Mouse (Mus musculus): ENCODE results near the gene Gdpgp1.

Gdpgp1 gene

GRCm38 (mm10) chr7:80232489-80233029, at the start of gene Gdpgp1, which contains the start of gene Cib1:
Gdpgp1 (plus strand) TSS chr7:80232865.
Cib1 (minus strand) TSS chr7:80232813.
- DNase-seq (ENCODE audit: low read depth, low spot score), result peak; percentile 97

GRCm38 (mm10) chr7:80183466-80183865, 49.2 kb upstream of the Gdpgp1 start:
- DNase-seq (ENCODE audit: low read depth, low spot score), result no peak

GRCm38 (mm10) chr7:80183969-80184368, 48.7 kb upstream of the Gdpgp1 start:
- no peak for DNase-seq (ENCODE audit: low read depth, low spot score)

GRCm38 (mm10) chr7:80184551-80184950, 48.1 kb upstream of the Gdpgp1 start:
- no peak for DNase-seq (ENCODE audit: low read depth, low spot score)

- DNase-seq (ENCODE audit: low read depth, low spot score), result no peak
Measured at GRCm38 (mm10) chr7:80184968-80185367, 47.7 kb upstream of the Gdpgp1 start.

- DNase-seq (ENCODE audit: low read depth, low spot score), result peak; percentile 93
Measured at GRCm38 (mm10) chr7:80186021-80186420, 46.6 kb upstream of the Gdpgp1 start.

- peak; percentile 96 for DNase-seq (ENCODE audit: low read depth, low spot score)
Measured at GRCm38 (mm10) chr7:80186531-80187296, 46.0 kb upstream of the Gdpgp1 start, which contains the start of gene Sema4b. Sema4b (plus strand) TSS chr7:80186841.

GRCm38 (mm10) chr7:80187501-80187900, 45.2 kb upstream of the Gdpgp1 start:
- no peak for DNase-seq (ENCODE audit: low read depth, low spot score)

- DNase-seq (ENCODE audit: low read depth, low spot score), result peak; percentile 99
Measured at GRCm38 (mm10) chr7:80188579-80189125, 44.0 kb upstream of the Gdpgp1 start.

- DNase-seq (ENCODE audit: low read depth, low spot score), result peak; percentile 89
Measured at GRCm38 (mm10) chr7:80189147-80189933, 43.3 kb upstream of the Gdpgp1 start.

GRCm38 (mm10) chr7:80191455-80191854, 41.2 kb upstream of the Gdpgp1 start:
- DNase-seq (ENCODE audit: low read depth, low spot score), result peak; percentile 48

- DNase-seq (ENCODE audit: low read depth, low spot score), result peak; percentile 94
Measured at GRCm38 (mm10) chr7:80192226-80193061, 40.2 kb upstream of the Gdpgp1 start.

- peak; percentile 9 for DNase-seq (ENCODE audit: low read depth, low spot score)
Measured at GRCm38 (mm10) chr7:80193941-80194739, 38.5 kb upstream of the Gdpgp1 start.

- DNase-seq (ENCODE audit: low read depth, low spot score), result no peak
Measured at GRCm38 (mm10) chr7:80195146-80195545, 37.5 kb upstream of the Gdpgp1 start.

- DNase-seq (ENCODE audit: low read depth, low spot score), result no peak
Measured at GRCm38 (mm10) chr7:80195576-80196263, 36.9 kb upstream of the Gdpgp1 start.

- peak; percentile 44 for DNase-seq (ENCODE audit: low read depth, low spot score)
Measured at GRCm38 (mm10) chr7:80197371-80197770, 35.3 kb upstream of the Gdpgp1 start.

GRCm38 (mm10) chr7:80197941-80198778, 34.5 kb upstream of the Gdpgp1 start:
- DNase-seq (ENCODE audit: low read depth, low spot score), result peak; percentile 93

- no peak for DNase-seq (ENCODE audit: low read depth, low spot score)
Measured at GRCm38 (mm10) chr7:80198863-80199262, 33.8 kb upstream of the Gdpgp1 start.

GRCm38 (mm10) chr7:80199286-80199685, 33.4 kb upstream of the Gdpgp1 start:
- no peak for DNase-seq (ENCODE audit: low read depth, low spot score)

Measured in R1 (cell line).